Mouse (Mus musculus): Measurements from ENCODE around the gene Ppcdc. TPM values are rescaled to one million over a fixed set of nuclear protein-coding genes. Genes with fewer than 3 reads are reported as not detected.
"Not testable (repeated sequence)": the region's sequence is repeated elsewhere in the genome, so short reads cannot be mapped to it uniquely, and the experiment has no call there.

Gene Ppcdc
- polyA plus RNA-seq, 1 experiment from 2014 or later: 19.8 TPM

DNA sequence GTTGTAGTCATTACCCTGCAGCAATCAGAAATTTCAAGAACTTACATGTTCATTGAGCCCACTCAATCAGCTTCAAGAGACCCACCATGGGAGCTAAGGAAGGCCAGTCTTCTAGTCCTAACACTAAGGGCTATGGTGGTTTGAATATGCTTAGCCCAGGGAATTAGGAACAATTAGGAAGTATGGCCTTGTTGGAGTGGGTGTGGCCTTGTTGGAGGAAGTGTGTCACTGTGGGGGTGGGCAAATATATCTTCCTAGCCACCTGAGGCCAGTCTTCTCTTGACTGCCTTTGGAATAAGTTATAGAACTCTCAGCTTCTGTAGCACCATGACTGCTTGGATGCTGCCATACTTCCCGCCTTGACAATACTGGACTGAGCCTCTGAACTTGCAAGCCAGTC lies 696 bp upstream of the Ppcdc start:
- 95% methylated on average over 1 of the region's 1 CpGs for WGBS
- H3K4me3 ChIP-seq: no peak overlapping the region
- H3K4me1 ChIP-seq (replicated peaks): peaks cover 11% of the 10 kb centered on the region
- H3K9me3 ChIP-seq: no peaks in the 10 kb centered on the region
- no peaks in the 10 kb centered on the region for H3K27me3 ChIP-seq (ENCODE audit: insufficient read depth, poor library complexity, severe bottlenecking)
- no peak for DNase-seq (ENCODE audit: low spot score)
- H3K27ac ChIP-seq: no peak overlapping the region
- H3K36me3 ChIP-seq: peaks cover 27% of the 10 kb centered on the region

GRCm38 (mm10) chr9:57439083-57439482 lies 841 bp downstream of the Ppcdc start:
- no peak for DNase-seq (ENCODE audit: low spot score)
- Histone ChIP-seq H3K36me3 (peaks cover 15% of the 10 kb centered on the region; the same call in 1 of the 2 replicates), H3K27me3 (ENCODE audit: insufficient read depth, poor library complexity, severe bottlenecking) (no peaks in the 10 kb centered on the region), H3K4me1 (replicated peaks) (peaks cover 11% of the 10 kb centered on the region), H3K27ac (peak overlapping the region; percentile 92; the same call in 1 of the 2 replicates), H3K4me3 (peak overlapping the region; percentile 60), H3K9me3 (no peaks in the 10 kb centered on the region)
- 56% methylated on average over 7 of the region's 7 CpGs for WGBS

- peaks cover 10% of the 10 kb centered on the region; the same call in 1 of the 2 replicates for H3K36me3 ChIP-seq
- WGBS: 80% methylated on average over 10 of the region's 10 CpGs
- no peaks in the 10 kb centered on the region for H3K9me3 ChIP-seq
- H3K4me1 ChIP-seq (replicated peaks): peaks cover 18% of the 10 kb centered on the region
- no peaks in the 10 kb centered on the region for H3K27me3 ChIP-seq (ENCODE audit: insufficient read depth, poor library complexity, severe bottlenecking)
- no peak overlapping the region for H3K4me3 ChIP-seq
- DNase-seq (ENCODE audit: low spot score): no peak
- H3K27ac ChIP-seq: no peak overlapping the region
Measured at GRCm38 (mm10) chr9:57437896-57438614, 1.9 kb downstream of the Ppcdc start.

- Histone ChIP-seq H3K36me3 (no peaks in the 10 kb centered on the region), H3K4me3 (no peak overlapping the region), H3K9me3 (no peaks in the 10 kb centered on the region), H3K27me3 (ENCODE audit: insufficient read depth, poor library complexity, severe bottlenecking) (0 out of 2 replicates have a peak, but pooled peaks cover 7% of the 10 kb centered on the region), H3K27ac (no peak overlapping the region), H3K4me1 (replicated peaks) (peaks cover 28% of the 10 kb centered on the region)
- WGBS: 88% methylated on average over 5 of the region's 5 CpGs
- no peak for DNase-seq (ENCODE audit: low spot score)
Measured at GRCm38 (mm10) chr9:57436166-57436565, 3.8 kb downstream of the Ppcdc start.

DNA sequence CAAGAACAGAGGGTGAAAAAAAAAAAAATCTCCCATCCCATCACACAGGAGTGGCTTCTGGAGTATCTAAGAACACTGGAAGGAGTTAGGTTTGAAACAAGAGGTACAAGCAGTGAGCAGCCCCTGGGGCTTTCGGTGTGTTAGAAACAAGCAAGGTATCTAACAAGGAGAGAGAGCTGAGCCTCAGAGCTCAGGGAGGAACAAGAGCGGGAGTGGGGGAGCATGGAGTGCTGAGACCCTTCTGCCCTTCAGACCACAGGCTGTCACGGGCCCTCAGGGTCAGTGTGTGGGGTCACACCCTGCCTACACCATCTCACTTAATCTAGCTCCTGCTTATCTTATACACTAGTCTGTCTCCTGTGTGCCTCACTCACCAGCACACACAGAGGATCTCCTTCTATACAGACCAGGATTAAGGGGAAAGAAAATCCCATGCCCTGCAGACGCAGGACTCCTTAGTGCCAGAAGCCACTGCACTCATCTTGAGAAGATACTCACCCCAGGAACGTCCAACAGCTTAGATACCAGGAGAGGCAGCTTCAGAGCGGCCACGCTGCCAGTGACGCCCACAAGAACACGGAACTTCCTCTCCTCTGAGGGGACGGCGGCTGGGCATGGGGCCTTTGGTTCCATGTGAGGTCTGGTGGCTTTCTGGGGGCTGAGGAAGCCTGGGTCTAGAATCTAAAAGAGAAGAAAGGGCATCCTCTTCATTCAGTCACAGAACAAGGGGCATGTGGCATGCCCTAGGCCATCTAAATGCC lies 5.3 kb downstream of the Ppcdc start:
- 88% methylated on average over 11 of the region's 11 CpGs for WGBS
- Histone ChIP-seq H3K36me3 (no peaks in the 10 kb centered on the region), H3K4me1 (replicated peaks) (peaks cover 36% of the 10 kb centered on the region), H3K27me3 (ENCODE audit: insufficient read depth, poor library complexity, severe bottlenecking) (0 out of 2 replicates have a peak, but pooled peaks cover 7% of the 10 kb centered on the region), H3K27ac (no peak overlapping the region), H3K4me3 (no peak overlapping the region), H3K9me3 (no peaks in the 10 kb centered on the region)
- DNase-seq (ENCODE audit: low spot score): no peak

- peak overlapping the region; percentile 67; the same call in 1 of the 2 replicates for H3K27ac ChIP-seq
- DNase-seq (ENCODE audit: low spot score): peak; percentile 74
- peaks cover 28% of the 10 kb centered on the region for H3K4me1 ChIP-seq (replicated peaks)
- H3K36me3 ChIP-seq: no peaks in the 10 kb centered on the region
- H3K4me3 ChIP-seq: no peak overlapping the region
- 19% methylated on average over 11 of the region's 11 CpGs for WGBS
- 0 out of 2 replicates have a peak, but pooled peaks cover 7% of the 10 kb centered on the region for H3K27me3 ChIP-seq (ENCODE audit: insufficient read depth, poor library complexity, severe bottlenecking)
- no peaks in the 10 kb centered on the region for H3K9me3 ChIP-seq
Measured at GRCm38 (mm10) chr9:57433097-57434032, 6.6 kb downstream of the Ppcdc start.

DNA sequence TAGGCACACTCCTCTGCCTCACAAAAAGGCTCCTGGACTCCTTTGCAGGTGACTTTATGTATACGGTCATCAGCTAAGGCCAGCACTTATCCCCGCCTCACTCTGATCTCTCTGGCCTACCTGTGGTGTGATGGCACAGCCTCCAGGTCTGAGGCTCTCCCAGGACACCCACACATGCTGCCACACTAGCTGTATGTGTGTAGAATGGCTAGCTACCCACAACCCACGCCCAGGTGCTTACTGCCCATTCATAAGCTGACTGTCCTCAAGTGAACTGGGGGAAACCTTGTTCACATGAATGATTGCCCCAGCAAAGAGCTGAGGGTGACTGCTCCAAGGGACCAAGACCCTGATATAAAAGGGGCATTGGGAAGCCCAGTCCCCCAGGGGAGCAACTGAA lies 7.4 kb downstream of the Ppcdc start:
- 91% methylated on average over 3 of the region's 3 CpGs for WGBS
- no peak for DNase-seq (ENCODE audit: low spot score)
- H3K36me3 ChIP-seq: no peaks in the 10 kb centered on the region
- no peak overlapping the region for H3K27ac ChIP-seq
- 0 out of 2 replicates have a peak, but pooled peaks cover 7% of the 10 kb centered on the region for H3K27me3 ChIP-seq (ENCODE audit: insufficient read depth, poor library complexity, severe bottlenecking)
- H3K4me1 ChIP-seq (replicated peaks): peaks cover 31% of the 10 kb centered on the region
- H3K4me3 ChIP-seq: no peak overlapping the region
- no peaks in the 10 kb centered on the region for H3K9me3 ChIP-seq

- 32% methylated on average over 9 of the region's 9 CpGs for WGBS
- Histone ChIP-seq H3K4me1 (replicated peaks) (peaks cover 31% of the 10 kb centered on the region), H3K27ac (no peak overlapping the region), H3K27me3 (ENCODE audit: insufficient read depth, poor library complexity, severe bottlenecking) (0 out of 2 replicates have a peak, but pooled peaks cover 7% of the 10 kb centered on the region), H3K9me3 (no peaks in the 10 kb centered on the region), H3K36me3 (no peaks in the 10 kb centered on the region), H3K4me3 (no peak overlapping the region)
- DNase-seq (ENCODE audit: low spot score): no peak
Measured at GRCm38 (mm10) chr9:57431202-57431601, 8.7 kb downstream of the Ppcdc start.

DNA sequence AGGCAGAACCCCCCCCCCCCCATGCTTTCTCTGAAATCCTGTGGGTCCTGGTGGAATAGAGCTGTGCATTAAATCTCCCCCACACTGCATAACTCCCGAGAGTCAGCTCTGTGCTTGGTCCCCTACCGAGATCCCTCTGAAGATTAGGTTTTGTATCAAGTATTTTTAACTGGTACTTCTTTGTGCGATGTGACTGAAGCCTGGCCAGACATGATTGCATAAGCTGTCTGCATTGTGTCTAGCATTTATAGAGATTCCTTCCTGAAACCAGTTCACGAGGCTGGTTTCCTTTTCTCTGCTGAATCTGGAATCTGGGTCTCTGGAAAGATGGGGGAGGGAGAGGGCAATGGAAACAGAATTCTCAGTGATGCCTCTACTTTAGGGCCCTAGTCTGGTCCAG lies 11.5 kb downstream of the Ppcdc start:
- Histone ChIP-seq H3K9me3 (no peaks in the 10 kb centered on the region), H3K4me3 (no peak overlapping the region), H3K4me1 (replicated peaks) (peaks cover 27% of the 10 kb centered on the region), H3K36me3 (0 out of 2 replicates have a peak, but pooled peaks cover 4% of the 10 kb centered on the region), H3K27ac (no peak overlapping the region), H3K27me3 (ENCODE audit: insufficient read depth, poor library complexity, severe bottlenecking) (0 out of 2 replicates have a peak, but pooled peaks cover 7% of the 10 kb centered on the region)
- DNase-seq (ENCODE audit: low spot score): no peak
- 64% methylated on average over 4 of the region's 4 CpGs for WGBS

DNA sequence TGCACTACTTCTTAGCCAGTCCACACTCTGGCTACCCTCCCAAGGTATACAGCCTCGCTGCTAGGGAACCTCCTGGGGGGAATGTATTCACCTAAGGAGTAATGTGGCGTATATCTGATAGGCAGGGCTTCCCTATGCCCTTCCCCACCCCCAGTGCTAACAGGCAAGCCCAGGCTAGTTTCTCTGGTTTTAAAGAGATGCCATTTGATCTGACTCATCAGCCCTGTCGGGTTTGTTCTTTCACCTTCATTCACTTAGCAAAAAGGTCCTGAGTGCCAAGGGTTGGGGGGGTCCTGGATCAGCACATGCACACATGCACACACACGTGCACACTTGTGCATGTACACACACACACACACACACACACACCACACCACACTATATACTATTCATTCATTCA lies 12.0 kb downstream of the Ppcdc start:
- peaks cover 23% of the 10 kb centered on the region for H3K4me1 ChIP-seq (replicated peaks)
- H3K27ac ChIP-seq: no peak overlapping the region
- no peaks in the 10 kb centered on the region for H3K9me3 ChIP-seq
- 0 out of 2 replicates have a peak, but pooled peaks cover 4% of the 10 kb centered on the region for H3K36me3 ChIP-seq
- no peak for DNase-seq (ENCODE audit: low spot score)
- no peak overlapping the region for H3K4me3 ChIP-seq
- WGBS: 64% methylated on average over 4 of the region's 4 CpGs
- H3K27me3 ChIP-seq (ENCODE audit: insufficient read depth, poor library complexity, severe bottlenecking): 0 out of 2 replicates have a peak, but pooled peaks cover 7% of the 10 kb centered on the region

GRCm38 (mm10) chr9:57427123-57427522 lies 12.8 kb downstream of the Ppcdc start:
- H3K27me3 ChIP-seq (ENCODE audit: insufficient read depth, poor library complexity, severe bottlenecking); H3K27ac ChIP-seq; H3K9me3 ChIP-seq; DNase-seq (ENCODE audit: low spot score); H3K36me3 ChIP-seq; H3K4me3 ChIP-seq: not testable (repeated sequence)
- WGBS: 87% methylated on average over 4 of the region's 4 CpGs
- peaks cover 18% of the 10 kb centered on the region for H3K4me1 ChIP-seq (replicated peaks)

GRCm38 (mm10) chr9:57425116-57425515 lies 14.8 kb downstream of the Ppcdc start:
- H3K27ac ChIP-seq: 0 out of 2 replicates have a peak overlapping the region, but pooled peaks have one; percentile 12
- 90% methylated on average over 3 of the region's 3 CpGs for WGBS

More at GRCm38 (mm10) chr9:57425116-57425515, 14.8 kb downstream of the Ppcdc start:
- no peak for DNase-seq (ENCODE audit: low spot score)
- Histone ChIP-seq H3K27me3 (ENCODE audit: insufficient read depth, poor library complexity, severe bottlenecking) (no peaks in the 10 kb centered on the region), H3K36me3 (peaks cover 4% of the 10 kb centered on the region; the same call in 1 of the 2 replicates), H3K4me1 (replicated peaks) (peaks cover 23% of the 10 kb centered on the region), H3K4me3 (no peak overlapping the region), H3K9me3 (no peaks in the 10 kb centered on the region)
